Mouse (Mus musculus) megakaryocyte progenitor cell, adult 5-6 weeks (primary cell): ENCODE measurements around the gene Ube2e1. TPM values are rescaled to one million over a fixed set of nuclear protein-coding genes. Genes with fewer than 3 reads are reported as not detected.
"Not testable (repeated sequence)": the region's sequence is repeated elsewhere in the genome, so short reads cannot be mapped to it uniquely, and the experiment has no call there.

Experiments used
- ATAC-seq: replicated peaks from 2 replicates; pipeline ENCODE4 v1.8.0; 2016; ENCODE audit warnings: mild to moderate bottlenecking, moderate TSS enrichment, inconsistent platforms; ENCODE audit not compliant: poor library complexity
- total RNA-seq, 2 experiments: library from RNA; stranded (forward) in 1 of 2; stranded (reverse) in 1 of 2; fragments of 157-497, 149-512 nt in 1 of 2; fragments of 200-1000 nt in 1 of 2; gene quantifications; 2 replicates each; pipeline versions ENCODE4 v1.2.3 to v1.2.4; 2015 to 2017

Gene Ube2e1
- total RNA-seq, 2 experiments from 2014 or later = 82.0 to 123 TPM

DNA sequence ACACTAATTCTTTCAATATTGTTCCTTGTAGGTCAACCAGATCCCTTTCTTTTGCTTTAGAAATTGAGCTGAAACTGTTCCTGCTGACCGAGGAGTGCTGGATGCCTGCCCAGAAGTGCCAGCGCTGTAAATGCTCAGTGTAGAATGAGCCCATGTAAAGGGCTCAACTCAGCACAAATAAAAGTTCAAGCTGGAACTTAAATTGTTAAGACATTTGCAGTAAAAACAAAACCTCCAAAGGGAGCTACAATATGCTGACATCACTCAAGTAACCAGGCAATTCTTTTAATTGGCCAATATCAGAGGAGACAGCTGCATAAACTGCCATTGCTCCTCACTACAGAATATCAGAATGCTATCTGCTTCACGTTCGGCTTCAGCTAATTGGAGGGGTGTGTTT, 68.2 kb downstream of the Ube2e1 start:
- peak; percentile 49 for ATAC-seq

- no peak for ATAC-seq
Measured at GRCm38 (mm10) chr14:18261203-18261602, 70.5 kb downstream of the Ube2e1 start.

DNA sequence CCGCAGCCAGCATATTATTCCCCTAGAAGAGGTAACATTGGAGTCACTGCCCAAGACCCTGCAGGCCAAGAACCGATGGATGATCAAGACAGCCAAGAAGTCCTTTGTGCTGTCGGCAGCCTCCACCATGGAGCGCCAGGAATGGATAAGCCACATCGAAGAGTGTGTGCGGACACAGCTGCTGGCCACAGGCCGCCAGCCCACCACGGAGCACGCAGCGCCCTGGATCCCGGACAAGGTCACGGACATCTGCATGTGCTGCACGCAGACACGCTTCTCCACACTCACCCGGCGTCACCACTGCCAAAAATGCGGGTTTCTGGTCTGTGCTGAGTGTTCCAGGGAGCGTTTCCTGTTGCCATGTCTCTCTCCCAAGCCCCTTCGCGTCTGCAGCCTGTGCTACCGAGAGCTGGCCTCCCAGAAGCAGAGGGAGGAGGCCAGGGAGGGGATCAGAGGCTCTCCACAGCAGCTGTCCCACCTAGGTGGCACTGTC, 89.0 kb downstream of the Ube2e1 start:
- no peak for ATAC-seq

- no peak for ATAC-seq
Measured at GRCm38 (mm10) chr14:18241786-18242185, 89.9 kb downstream of the Ube2e1 start.

DNA sequence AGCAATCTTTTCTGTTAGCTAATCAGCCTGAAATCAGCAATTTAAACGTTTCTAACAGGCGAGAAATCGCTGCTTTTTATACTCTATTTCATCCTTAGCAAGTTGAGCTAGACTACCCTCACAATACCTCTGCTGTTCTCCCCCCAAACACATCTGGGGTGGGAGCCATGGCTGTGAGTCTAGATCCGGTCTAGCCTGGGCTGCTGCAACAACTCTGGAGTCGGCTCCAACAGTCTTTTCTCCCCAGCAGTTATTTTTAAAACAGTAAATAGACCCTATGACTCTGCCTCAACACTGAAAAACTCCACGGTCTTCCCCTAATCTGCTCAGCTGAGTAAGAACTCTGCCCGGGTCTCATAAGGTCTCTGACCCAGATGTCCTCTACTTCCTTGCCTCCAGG, 91.5 kb downstream of the Ube2e1 start:
- no peak for ATAC-seq

DNA sequence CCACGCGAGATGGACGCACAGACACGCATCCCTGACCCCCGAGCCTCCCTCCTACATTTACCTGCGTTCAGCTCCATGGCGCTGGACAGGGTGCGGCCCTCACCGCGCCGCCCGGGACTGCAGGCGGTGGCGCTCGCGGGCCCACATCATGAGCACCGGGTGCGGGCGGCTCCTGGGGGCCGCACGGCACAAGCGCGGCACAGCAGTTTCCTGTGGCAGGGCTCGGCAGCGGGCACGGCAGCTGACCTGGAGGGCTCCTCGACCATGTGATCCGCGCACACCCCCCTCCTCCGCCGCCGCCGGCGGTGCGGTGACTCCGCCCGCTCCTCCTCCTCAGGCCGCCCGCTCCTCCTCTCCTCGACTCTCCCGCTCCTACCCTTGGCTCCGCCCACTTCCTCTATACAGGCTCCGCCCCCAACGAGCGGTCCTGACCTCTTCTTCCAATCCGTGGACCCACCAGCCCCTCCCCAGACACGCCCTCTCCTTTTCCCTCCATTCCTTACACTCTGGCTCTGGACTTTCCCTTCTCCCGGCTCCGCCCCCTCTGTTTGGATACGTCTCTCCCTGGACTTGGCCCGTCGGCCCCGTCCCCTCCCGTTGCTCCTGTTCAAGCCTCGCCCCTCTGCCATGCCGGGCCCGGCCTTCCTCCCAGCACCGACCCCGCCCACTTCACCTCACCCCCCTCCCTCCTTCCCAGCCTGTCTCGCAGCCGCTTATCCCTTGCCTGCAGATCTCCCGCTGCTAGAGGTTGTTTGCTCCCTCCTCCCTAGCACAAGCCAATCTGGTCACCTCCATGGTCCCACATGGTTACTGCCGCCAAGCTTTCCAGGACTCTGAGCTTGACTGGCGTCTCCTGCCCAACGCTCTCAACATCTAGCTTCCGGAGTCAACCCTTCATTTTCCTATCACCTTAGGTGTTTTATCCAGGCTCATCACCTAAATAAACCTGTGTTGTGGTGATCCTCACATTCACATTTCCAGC, 92.6 kb downstream of the Ube2e1 start, which contains the start of gene Nr1d2:
TSS of gene Nr1d2 (minus strand) at position 378 of the 982 bp plus-strand sequence.
- peak; percentile 69 for ATAC-seq

- ATAC-seq = peak; percentile 68
Measured at GRCm38 (mm10) chr14:18238131-18238749, 93.4 kb downstream of the Ube2e1 start.

GRCm38 (mm10) chr14:18237381-18237780, 94.3 kb downstream of the Ube2e1 start:
- ATAC-seq = no peak

DNA sequence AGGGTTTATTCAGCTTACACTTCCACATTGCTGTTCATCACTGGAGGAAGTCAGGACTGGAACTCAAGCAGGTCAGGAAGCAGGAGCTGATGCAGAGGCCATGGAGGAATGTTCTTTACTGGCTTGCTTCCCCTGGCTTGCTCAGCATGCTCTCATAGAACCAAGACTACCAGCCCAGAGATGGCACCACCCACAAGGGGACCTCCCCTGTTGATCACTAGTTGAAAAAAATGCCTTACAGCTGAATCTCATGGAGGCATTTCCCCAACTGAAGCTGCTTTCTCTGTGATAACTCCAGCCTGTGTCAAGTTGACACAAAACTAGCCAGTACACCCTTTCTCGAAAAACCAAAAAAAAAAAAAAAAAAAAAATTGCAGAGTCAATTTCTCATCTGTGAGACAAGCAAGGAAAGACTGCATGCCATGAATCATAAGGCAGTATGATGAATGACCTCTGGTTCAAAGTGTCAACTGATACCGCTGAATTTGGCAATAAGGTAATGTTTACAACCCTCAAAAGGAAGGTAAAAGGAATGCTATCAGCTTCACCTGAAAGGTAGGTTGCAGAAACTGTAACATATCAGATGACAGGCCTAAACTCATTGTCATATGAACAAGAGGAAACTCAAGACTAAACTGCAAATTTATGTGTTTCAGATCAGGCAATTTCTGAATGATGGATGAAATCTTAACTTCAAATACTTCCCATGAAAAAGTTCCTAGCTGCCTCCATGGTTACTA, 95.0 kb downstream of the Ube2e1 start:
- ATAC-seq = not testable (repeated sequence)

DNA sequence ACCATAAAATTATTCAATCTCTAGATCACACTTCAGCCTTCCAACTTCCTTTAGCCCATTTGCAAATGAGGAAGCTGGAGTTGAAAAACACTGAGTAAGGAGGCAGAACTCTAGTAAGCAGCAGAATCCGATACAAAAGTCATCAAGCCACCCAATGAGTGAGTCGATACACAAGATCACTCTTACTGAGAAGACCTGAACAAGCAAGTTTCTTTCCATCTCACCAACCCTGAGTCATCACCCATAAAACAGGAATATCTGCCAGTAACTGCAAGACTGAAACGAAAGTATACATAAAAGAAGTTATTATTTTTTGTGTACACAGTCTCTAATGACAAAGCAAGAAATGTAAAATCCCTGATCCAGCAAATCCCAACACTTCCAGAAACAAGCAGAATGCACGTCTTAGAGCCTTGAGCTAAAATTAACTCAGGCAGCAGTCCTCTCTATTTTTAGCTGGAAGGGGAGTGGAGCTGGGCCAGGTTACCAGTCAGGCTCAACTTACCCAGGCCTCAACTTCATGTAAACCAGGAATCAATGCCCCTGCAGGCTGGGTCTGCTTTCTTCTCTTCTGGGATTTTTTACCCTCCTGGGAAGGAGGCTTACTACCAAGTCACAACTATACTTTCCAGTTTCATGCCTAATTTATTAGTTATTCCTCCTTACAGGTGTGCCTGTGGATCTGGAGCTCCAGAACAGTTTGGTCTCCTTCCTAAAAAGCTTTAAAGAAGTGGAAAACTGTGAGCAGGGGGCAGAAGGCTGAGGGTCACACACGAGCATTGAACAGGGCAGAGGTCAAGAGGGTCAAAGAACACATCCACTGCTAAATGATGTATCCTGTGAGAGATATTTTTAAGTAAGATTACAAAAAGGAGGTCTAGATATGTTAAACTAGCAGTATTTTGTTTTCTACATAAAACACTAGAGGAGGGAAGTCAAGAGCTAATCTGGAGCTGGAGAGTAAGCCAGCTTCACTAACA, 97.4 kb downstream of the Ube2e1 start:
- ATAC-seq = peak; percentile 9; the same call in 1 of the 2 replicates

DNA sequence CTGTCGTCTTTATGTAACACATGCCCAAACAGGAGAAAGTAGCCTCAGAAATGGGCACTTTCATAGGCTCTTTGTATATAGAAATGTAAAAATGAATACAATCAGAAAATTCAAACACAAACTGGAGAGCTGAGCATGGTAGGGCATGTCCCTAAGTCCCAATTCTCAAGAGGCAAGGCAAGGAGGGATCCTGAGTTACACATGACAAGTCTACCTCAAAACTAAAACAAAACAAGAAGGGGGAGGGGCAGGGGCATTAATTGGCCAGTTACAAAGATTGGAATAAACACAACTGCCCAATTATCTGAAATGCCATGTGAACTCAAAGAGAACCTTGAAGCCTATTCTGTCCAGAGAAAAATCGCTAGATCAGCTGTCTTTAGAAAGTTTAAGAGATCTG, 98.6 kb downstream of the Ube2e1 start:
- ATAC-seq = no peak

Other genes starting within 250 kb of the Ube2e1 start
- 8.4 and 9.3 TPM in 2 replicates for gene Nr1d2, start 92.7 kb downstream of the Ube2e1 start, total RNA-seq (2015)
- 6.5 and 10.3 TPM in 2 replicates for gene Nr1d2, start 92.7 kb downstream of the Ube2e1 start, total RNA-seq (2017)
- gene Nkiras1, start 60.7 kb downstream of the Ube2e1 start, total RNA-seq (2015) = 8.0 and 16.8 TPM in 2 replicates
- gene Nkiras1, start 60.7 kb downstream of the Ube2e1 start, total RNA-seq (2017) = 8.6 and 9.5 TPM in 2 replicates
- gene Rpl15, start 60.5 kb downstream of the Ube2e1 start, total RNA-seq (2015) = 2,531 and 2,532 TPM in 2 replicates
- 1,869 and 2,149 TPM in 2 replicates for gene Rpl15, start 60.5 kb downstream of the Ube2e1 start, total RNA-seq (2017)